Mouse (Mus musculus) lung, embryonic 14.5 days (tissue): ENCODE results near the gene Hsp90aa1. TPM values are rescaled to one million over a fixed set of nuclear protein-coding genes. Genes with fewer than 3 reads are reported as not detected.
A peak's percentile ranks its signal among the peaks of the same experiment; 100 is the strongest.
"Not testable (repeated sequence)": the region's sequence is repeated elsewhere in the genome, so short reads cannot be mapped to it uniquely, and the experiment has no call there.

Experiments used
- ATAC-seq: fragments of 200-750 bp; cut with Nextera tagmentation; 2 replicates; pipeline ENCODE4 v1.8.0; 2017; ENCODE audit warnings: mild to moderate bottlenecking, moderate TSS enrichment, moderate library complexity; ENCODE audit not compliant: insufficient read depth
- DNase-seq: peaks from one replicate; pipeline ENCODE4 v3.0.0-alpha.2; 2015
- H3K27ac ChIP-seq: fragments of 300-500 bp; sonication (generic); 2 replicates; pipeline ENCODE4 v1.5.1; 2014; ENCODE audit warnings: low read depth, mild to moderate bottlenecking, moderate library complexity
- H3K27me3 ChIP-seq: fragments of 300-500 bp; sonication (generic); 2 replicates; pipeline ENCODE4 v1.6.1; 2014; ENCODE audit warnings: low read length, control low read depth; ENCODE audit not compliant: insufficient read depth
- H3K36me3 ChIP-seq: fragments of 300-500 bp; sonication (generic); 2 replicates; pipeline ENCODE4 v1.6.1; 2014; ENCODE audit warnings: control low read depth; ENCODE audit not compliant: insufficient read depth
- H3K4me1 ChIP-seq: fragments of 300-500 bp; sonication (generic); 2 replicates; pipeline ENCODE4 v1.6.1; 2014; ENCODE audit warnings: antibody characterized with exemption, control low read depth; ENCODE audit not compliant: insufficient read depth
- H3K4me2 ChIP-seq: fragments of 300-500 bp; sonication (generic); 2 replicates; pipeline ENCODE4 v1.6.1; 2014; ENCODE audit warnings: mild to moderate bottlenecking
- H3K4me3 ChIP-seq: fragments of 300-500 bp; sonication (generic); 2 replicates; pipeline ENCODE4 v1.5.1; 2014; ENCODE audit warnings: low read depth, low read length
- H3K9ac ChIP-seq: fragments of 300-500 bp; sonication (generic); 2 replicates; pipeline ENCODE4 v1.6.1; 2014
- H3K9me3 ChIP-seq: fragments of 300-500 bp; sonication (generic); 2 replicates; pipeline ENCODE4 v1.6.1; 2016; ENCODE audit warnings: low read depth, low read length, control low read depth
- CTCF ChIP-seq: IDR thresholded peaks from 2 replicates; pipeline ENCODE4 v1.5.1; 2016; ENCODE audit warnings: antibody characterized with exemption, low read depth
- WGBS: fragments of 180-500 bp; shearing (Covaris S2); extraction: QIAGEN DNeasy Blood & Tissue Kit; methylation state at CpG from one replicate; pipeline ENCODE4 v1.1.7; 2014; 5-methylcytosine and 5-hydroxymethylcytosine counted together
- polyA plus RNA-seq: library from polyadenylated mRNA; unstranded; fragments of >200 nt; fragmentation: Nextera tagmentation; extraction: Ambion mirVana; gene quantifications from 2 replicates; pipeline ENCODE4 v1.2.1, GENCODE M21; 2014

Gene Hsp90aa1
- polyA plus RNA-seq, 1 experiment from 2014 or later: 905 TPM

GRCm38 (mm10) chr12:110698523-110699170 lies 3.9 kb downstream of the Hsp90aa1 start:
- no peak overlapping the region for H3K9ac ChIP-seq
- TF ChIP-seq CTCF: no peak
- H3K27me3 ChIP-seq: no peaks in the 10 kb centered on the region
- no peaks in the 10 kb centered on the region for H3K9me3 ChIP-seq
- ATAC-seq (no peak), DNase-seq (no peak)
- H3K27ac ChIP-seq: no peak overlapping the region
- H3K4me1 ChIP-seq: peaks cover 10% of the 10 kb centered on the region; the same call in 1 of the 2 replicates
- H3K4me2 ChIP-seq: peak overlapping the region; percentile 34
- H3K36me3 ChIP-seq: peaks cover 12% of the 10 kb centered on the region
- WGBS: 35% methylated on average over 15 of the region's 15 CpGs
- H3K4me3 ChIP-seq: no peak overlapping the region

- WGBS: 81% methylated on average over 1 of the region's 1 CpGs
Measured at GRCm38 (mm10) chr12:110698080-110698479, 4.4 kb downstream of the Hsp90aa1 start.

GRCm38 (mm10) chr12:110697457-110697856 lies 5.1 kb downstream of the Hsp90aa1 start:
- 60% methylated on average over 5 of the region's 5 CpGs for WGBS

More at GRCm38 (mm10) chr12:110698080-110698479, 4.4 kb downstream of the Hsp90aa1 start:
- DNase-seq (no peak), ATAC-seq (no peak)
- Histone ChIP-seq H3K27me3 (no peaks in the 10 kb centered on the region), H3K4me1 (peaks cover 10% of the 10 kb centered on the region; the same call in 1 of the 2 replicates), H3K9ac (no peak overlapping the region), H3K27ac (no peak overlapping the region), H3K9me3 (no peaks in the 10 kb centered on the region), H3K4me3 (no peak overlapping the region), H3K36me3 (peaks cover 17% of the 10 kb centered on the region), H3K4me2 (no peak overlapping the region)
- TF ChIP-seq CTCF: no peak

GRCm38 (mm10) chr12:110696975-110697400 lies 5.5 kb downstream of the Hsp90aa1 start:
- DNase-seq: no peak
- peaks cover 10% of the 10 kb centered on the region; the same call in 1 of the 2 replicates for H3K4me1 ChIP-seq

More at GRCm38 (mm10) chr12:110697457-110697856, 5.1 kb downstream of the Hsp90aa1 start:
- peak overlapping the region; percentile 90; the same call in 1 of the 2 replicates for H3K4me2 ChIP-seq
- H3K4me3 ChIP-seq: peak overlapping the region; percentile 100; the same call in 1 of the 2 replicates
- H3K4me1 ChIP-seq: peaks cover 10% of the 10 kb centered on the region; the same call in 1 of the 2 replicates
- no peak overlapping the region for H3K9ac ChIP-seq
- H3K36me3 ChIP-seq: peaks cover 22% of the 10 kb centered on the region
- no peak for TF ChIP-seq CTCF
- DNase-seq (no peak), ATAC-seq (no peak)
- no peaks in the 10 kb centered on the region for H3K27me3 ChIP-seq
- no peak overlapping the region for H3K27ac ChIP-seq
- no peaks in the 10 kb centered on the region for H3K9me3 ChIP-seq

GRCm38 (mm10) chr12:110696173-110696974 lies 6.2 kb downstream of the Hsp90aa1 start:
- DNase-seq (peak; percentile 99), ATAC-seq (peak; percentile 95)
- peak overlapping the region; percentile 100 for H3K4me3 ChIP-seq
- no peak for TF ChIP-seq CTCF
- H3K4me1 ChIP-seq: peaks cover 10% of the 10 kb centered on the region; the same call in 1 of the 2 replicates
- H3K9ac ChIP-seq: peak overlapping the region; percentile 99
- peaks cover 32% of the 10 kb centered on the region for H3K36me3 ChIP-seq
- H3K27ac ChIP-seq: peak overlapping the region; percentile 94
- H3K27me3 ChIP-seq: no peaks in the 10 kb centered on the region
- peak overlapping the region; percentile 90 for H3K4me2 ChIP-seq
- H3K9me3 ChIP-seq: no peaks in the 10 kb centered on the region
- under 1% methylated on average over 89 of the region's 89 CpGs for WGBS

More at GRCm38 (mm10) chr12:110696975-110697400, 5.5 kb downstream of the Hsp90aa1 start:
- Histone ChIP-seq H3K4me2 (peak overlapping the region; percentile 90), H3K9me3 (no peaks in the 10 kb centered on the region), H3K9ac (peak overlapping the region; percentile 79), H3K36me3 (peaks cover 25% of the 10 kb centered on the region), H3K27me3 (no peaks in the 10 kb centered on the region), H3K4me3 (peak overlapping the region; percentile 100), H3K27ac (peak overlapping the region; percentile 84)
- WGBS: 41% methylated on average over 9 of the region's 9 CpGs
- no peak for ATAC-seq
- TF ChIP-seq CTCF: no peak

- peak; percentile 74 for DNase-seq
- Histone ChIP-seq H3K9ac (peak overlapping the region; percentile 99), H3K4me1 (peaks cover 10% of the 10 kb centered on the region; the same call in 1 of the 2 replicates), H3K9me3 (no peaks in the 10 kb centered on the region), H3K36me3 (peaks cover 34% of the 10 kb centered on the region), H3K27ac (peak overlapping the region; percentile 94), H3K27me3 (no peaks in the 10 kb centered on the region), H3K4me3 (peak overlapping the region; percentile 100), H3K4me2 (peak overlapping the region; percentile 70)
- WGBS: under 1% methylated on average over 55 of the region's 55 CpGs
- no peak for TF ChIP-seq CTCF
- ATAC-seq: peak; percentile 7
Measured at GRCm38 (mm10) chr12:110695676-110696171, 6.8 kb downstream of the Hsp90aa1 start.

- not testable (repeated sequence) for H3K9me3 ChIP-seq, H3K9ac ChIP-seq, H3K27me3 ChIP-seq, ATAC-seq, H3K27ac ChIP-seq
- H3K4me1 ChIP-seq: peaks cover 10% of the 10 kb centered on the region; the same call in 1 of the 2 replicates
- peak; percentile 52 for DNase-seq
- 38% methylated on average over 5 of the region's 5 CpGs for WGBS
- 0 out of 2 replicates have a peak overlapping the region, but pooled peaks have one; percentile 3 for H3K4me3 ChIP-seq
- peaks cover 57% of the 10 kb centered on the region for H3K36me3 ChIP-seq
- H3K4me2 ChIP-seq: 0 out of 2 replicates have a peak overlapping the region, but pooled peaks have one; percentile 18
Measured at GRCm38 (mm10) chr12:110693378-110693777, 9.2 kb downstream of the Hsp90aa1 start.
